Mouse (Mus musculus): ENCODE measurements around the gene Pdcl.

Gene Pdcl

DNA sequence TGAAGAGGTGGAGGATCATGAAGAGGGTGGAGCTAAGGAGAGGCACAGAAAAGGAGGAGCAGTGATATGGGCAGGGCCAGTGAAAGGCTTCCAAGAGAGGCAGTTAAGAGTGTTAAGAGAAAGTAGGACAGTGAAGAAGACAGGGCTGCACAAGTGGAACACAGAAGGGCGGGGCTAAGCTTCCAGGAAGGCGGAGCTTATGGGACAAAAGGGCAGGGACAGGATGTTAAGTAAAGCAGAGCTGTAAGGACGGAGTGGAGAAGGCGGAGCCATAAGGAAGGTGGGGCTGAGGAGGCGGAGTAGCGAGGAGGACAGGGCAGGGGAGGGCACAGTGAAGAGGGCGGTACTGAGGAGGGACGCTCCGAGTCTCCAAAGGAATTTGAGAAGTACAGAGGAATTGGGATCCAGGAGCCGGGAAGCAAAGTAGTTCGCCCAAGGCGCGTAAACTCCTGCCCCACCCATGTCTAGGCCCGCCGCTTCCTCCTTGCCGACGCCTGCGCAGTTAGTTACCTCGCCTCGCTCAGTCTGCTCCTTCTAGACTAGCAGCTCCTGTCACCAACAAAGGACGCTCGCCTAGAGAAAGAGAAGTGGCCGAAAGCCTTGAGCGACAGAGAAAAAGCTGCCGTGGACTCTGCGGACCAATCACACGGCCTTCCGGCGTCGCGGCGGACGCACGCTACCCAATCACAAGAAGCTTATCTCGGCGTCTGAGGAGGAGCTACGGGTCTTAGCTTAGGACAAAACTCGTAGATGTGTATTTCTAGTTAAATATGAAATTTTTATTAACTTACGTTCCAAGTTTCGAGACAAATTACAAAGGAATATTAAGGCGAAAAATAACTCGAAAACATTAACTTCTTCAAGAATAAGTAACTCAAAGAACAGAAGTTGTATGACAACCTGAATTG is at the start of gene Pdcl:
TSS of gene Pdcl (minus strand) at position 700 of the 908 bp plus-strand sequence.
- peak; percentile 95 to 98 for DNase-seq (ENCODE audit: inconsistent age in 2 of 2, low spot score in 1 of 2)

DNA sequence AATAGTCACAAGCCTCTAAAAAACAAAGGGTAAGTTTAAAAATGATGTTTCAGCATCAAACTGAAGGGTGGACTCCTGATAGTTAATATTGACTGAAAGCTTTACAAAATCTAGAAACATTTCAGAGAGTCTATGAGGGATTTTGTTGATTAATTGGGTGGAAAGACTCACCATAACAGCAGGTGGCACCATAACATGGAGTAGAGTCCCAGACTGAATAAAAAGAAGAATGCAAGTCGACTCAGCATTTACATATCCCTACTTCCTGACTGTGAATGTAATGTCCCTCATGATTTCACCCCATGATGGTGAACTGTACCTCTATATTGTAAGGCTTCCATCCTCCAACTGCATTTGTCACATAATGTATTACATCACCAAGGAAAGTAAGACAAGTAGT is 36.4 kb upstream of the Pdcl start:
- DNase-seq (ENCODE audit: inconsistent age in 2 of 2, low spot score in 1 of 2) = no peak

DNA sequence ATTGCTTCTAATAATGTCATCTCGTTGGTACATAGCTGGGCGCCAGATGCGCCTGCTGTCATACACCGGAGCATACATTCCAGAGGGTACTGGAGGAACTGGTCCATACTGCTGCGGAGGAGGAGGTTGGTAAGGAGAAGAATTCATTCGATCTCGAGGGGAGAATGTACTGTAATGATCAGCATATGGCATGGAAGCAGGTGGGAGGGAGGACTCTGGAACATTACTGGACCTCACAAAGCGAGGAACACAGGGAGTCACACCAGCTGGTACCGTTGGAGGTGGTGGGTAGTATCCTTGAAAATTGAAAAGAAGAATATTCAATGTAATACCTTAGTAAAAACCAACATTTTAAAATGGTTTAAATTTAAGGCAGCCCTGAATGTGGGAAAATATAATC is 23.8 kb upstream of the Pdcl start:
- DNase-seq (ENCODE audit: inconsistent age in 2 of 2, low spot score in 1 of 2) = no peak

DNA sequence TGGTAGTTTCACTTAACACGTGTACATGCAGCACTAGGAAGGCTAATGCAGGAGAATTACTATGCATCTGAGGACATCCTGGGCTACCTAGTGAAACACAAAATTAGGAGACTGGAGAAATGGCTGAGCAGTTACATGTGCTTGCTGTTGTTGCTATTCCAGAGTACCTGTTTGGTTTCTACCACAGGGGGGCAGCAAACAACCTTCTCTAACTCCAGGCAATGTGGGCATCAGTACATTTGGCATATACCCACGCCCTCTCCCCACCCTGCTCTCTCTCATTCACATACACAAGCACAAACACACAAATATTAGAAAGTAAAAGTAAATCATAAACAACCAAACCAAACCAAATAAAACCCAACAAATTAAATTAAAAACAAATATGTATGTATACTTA is 21.1 kb upstream of the Pdcl start:
- DNase-seq (ENCODE audit: inconsistent age in 2 of 2, low spot score in 1 of 2) = peak; percentile 52 to 82

DNA sequence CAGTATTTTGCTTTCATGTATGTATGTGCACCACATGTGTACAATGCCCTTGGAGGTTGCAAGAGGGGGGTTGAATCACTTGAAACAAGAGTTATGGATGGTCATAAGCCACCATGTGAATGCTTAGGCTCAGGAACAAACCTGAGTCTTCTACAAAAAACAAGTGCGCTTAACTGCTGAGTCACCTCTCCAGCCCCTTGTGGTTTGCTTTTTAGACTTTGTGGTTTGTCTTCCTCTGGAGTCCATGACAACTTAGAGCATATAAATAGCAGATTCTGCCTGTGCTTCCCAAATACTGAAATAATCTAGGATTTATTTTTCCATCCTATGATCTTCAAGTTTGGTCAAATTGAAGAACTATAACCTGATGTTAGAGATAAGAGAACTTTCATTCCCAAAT is 16.9 kb upstream of the Pdcl start:
- DNase-seq (ENCODE audit: inconsistent age in 2 of 2, low spot score in 1 of 2) = no peak

DNA sequence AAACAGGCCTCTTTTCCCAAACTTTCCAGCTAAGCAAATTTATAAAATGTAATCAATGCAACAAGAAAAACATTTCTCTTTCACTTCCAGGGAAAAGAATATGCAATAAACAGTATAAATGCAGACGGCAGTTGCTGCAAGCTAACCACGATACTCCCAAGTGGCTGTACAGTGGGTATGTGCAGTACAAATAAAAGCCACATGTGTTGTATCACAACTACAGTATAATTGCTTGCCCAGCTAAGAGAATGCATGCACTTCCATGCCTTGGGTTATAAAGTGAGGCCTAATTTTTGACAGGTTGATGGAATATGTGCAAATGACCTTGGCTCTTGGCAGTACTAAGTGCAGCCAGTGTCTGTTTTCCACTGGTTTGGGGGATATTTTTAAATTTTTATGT is 11.5 kb upstream of the Pdcl start:
- no peak for DNase-seq (ENCODE audit: inconsistent age in 2 of 2, low spot score in 1 of 2)

DNA sequence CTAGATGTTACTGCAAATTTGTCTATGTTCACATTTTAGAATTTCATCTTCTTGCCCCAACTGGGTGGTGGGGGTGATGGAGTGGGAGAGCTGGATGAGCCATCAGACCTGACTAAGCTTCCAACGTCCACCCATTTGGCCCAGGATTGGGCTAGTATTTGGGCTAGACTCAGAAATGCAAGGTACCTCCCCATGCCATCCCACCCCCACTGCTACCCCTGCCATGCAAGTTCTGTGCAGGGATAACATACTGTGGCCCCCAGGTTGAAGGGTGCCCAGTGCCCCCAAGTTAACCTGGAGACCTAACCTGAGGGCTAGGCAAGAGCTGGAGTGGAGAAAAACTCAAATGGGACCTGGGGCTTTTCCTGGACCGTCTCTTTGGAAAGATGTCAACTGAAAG is 776 bp upstream of the Pdcl start:
- DNase-seq (ENCODE audit: inconsistent age in 2 of 2, low spot score in 1 of 2) = peak; percentile 34 to 44

DNA sequence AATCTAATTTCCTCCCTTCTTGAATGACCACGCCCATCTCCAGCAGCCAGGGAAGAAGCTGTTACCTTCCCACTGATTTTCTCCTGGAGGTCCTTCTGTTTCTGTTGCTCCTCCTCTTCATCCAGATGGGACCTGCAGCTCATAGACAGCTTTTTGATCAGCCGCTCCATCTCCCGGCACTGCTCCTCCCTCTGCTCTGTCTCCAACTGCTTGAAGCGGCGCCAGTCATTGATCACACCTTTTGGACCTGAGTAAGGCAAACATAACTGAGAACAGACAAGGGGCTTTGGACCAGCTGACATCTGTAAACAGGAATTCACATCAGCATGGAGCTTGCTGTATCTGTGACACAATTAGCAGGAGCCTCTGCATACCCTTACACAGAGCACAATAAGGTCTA is 3.6 kb downstream of the Pdcl start:
- no peak for DNase-seq (ENCODE audit: inconsistent age in 2 of 2, low spot score in 1 of 2)

DNA sequence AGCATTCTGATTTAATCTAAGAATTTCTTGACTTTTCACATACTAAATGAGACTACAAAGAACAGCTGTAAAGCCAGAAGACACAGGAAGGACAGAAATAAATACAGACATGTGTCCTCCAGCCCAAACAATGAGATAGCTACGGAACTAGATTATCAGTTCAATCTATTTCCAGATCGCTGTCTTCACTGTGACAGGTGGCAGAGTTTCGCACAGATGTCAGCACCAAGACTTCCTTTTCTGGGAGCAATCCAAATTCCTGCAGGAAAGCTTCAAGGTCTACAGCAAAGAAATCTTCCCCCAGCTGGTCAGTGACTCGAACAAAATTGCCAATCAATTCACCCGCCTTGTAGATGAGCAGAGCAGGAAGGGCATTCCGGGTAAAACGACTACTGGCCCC is 7.5 kb downstream of the Pdcl start:
- DNase-seq (ENCODE audit: inconsistent age in 2 of 2, low spot score in 1 of 2) = peak in 1 of 2 experiments; percentile 69

DNA sequence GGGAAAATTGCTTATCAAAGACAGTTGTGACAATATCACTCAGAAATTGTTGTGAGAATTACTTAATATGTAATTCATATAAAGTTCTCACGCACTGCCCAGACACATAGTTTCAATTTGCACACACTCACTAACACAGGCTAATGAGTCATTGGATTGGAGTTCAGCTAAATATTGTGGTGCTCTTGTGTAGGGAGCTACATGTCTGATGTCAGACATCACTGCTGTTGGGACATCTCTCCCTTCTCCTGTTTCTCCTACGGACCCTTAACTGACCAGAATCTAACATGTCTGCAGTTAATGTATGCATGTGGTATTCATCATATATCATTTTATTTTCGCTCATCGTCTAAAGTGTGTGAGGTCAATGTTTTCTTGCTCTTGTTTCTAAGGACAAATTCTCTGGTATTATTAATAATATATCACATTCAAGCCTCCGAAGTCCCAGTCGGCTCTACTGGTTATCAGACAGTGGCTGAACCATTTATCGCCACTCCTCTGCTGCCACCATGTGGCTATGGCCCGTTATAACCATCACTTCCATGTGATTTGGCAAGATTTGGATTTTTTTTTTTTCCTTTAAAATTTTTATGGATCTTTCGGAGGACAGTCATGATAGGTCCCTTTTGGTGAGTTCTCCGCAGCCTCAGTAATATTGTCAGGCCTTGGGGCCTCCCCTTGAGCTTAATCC is 20.5 kb downstream of the Pdcl start:
- peak; percentile 32 to 76 for DNase-seq (ENCODE audit: inconsistent age in 2 of 2, low spot score in 1 of 2)

DNA sequence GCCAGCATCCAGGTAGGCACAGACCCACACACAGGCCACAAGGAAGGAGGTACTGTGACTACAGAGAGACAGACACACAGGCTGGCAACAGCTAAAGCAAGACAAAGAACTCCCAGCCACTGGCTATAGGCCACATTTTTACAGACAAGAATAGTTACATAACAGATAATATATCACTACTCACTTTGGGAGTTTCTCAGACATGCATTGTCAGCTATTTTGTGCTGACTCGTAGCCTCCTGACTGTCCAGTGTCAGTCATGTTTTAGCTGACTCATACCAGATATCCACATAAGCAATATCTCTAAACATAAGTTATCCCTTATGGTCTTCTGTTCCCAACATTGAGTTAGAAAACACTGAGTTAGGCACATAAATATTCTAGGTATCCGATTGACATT is 25.8 kb downstream of the Pdcl start:
- no peak for DNase-seq (ENCODE audit: inconsistent age in 2 of 2, low spot score in 1 of 2)

DNA sequence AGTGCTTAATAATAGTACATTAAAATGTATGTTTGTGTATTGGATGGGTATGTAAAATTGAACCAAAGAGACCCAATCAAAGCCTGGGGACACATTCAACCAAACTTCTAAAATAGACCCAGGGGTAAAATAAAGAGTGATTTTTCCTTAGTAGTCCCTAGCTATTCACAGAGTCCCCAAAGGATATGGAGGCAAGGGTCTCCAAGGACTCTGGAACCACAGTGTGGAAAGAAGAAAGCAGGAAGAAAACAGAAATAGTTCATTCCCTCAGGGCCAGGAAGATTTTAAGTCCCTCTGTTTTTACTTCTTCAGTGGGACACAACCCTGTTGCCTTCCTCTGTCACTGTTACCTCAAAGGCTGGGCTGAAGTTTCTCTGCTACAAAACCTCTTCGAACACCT is 32.9 kb downstream of the Pdcl start, which contains the start of gene Olfr368:
TSS of gene Olfr368 (plus strand) at position 301 of the 400 bp plus-strand sequence.
- DNase-seq (ENCODE audit: inconsistent age in 2 of 2, low spot score in 1 of 2) = no peak

Data from adrenal gland, adult (tissue).